Mouse (Mus musculus) liver, postnatal 0 days (tissue): ENCODE measurements around the gene Cyp2s1. TPM values are rescaled to one million over a fixed set of nuclear protein-coding genes. Genes with fewer than 3 reads are reported as not detected.

Source experiments
- ATAC-seq: fragments of 200-750 bp; cut with Nextera tagmentation; 2 replicates; pipeline ENCODE4 v1.8.0; 2017; ENCODE audit warnings: mild to moderate bottlenecking, moderate library complexity
- DNase-seq: peaks from one replicate; pipeline ENCODE4 v3.0.0-alpha.2; 2016
- H3K27ac ChIP-seq: fragments of 300-500 bp; sonication (generic); 2 replicates; pipeline ENCODE4 v1.5.1; 2014; ENCODE audit warnings: antibody characterized with exemption, moderate library complexity, mild to moderate bottlenecking, low read depth
- H3K27me3 ChIP-seq: fragments of 300-500 bp; sonication (generic); 2 replicates; pipeline ENCODE4 v1.6.1; 2014; ENCODE audit warnings: low read length, control low read depth, mixed read lengths; ENCODE audit not compliant: insufficient read depth
- H3K36me3 ChIP-seq: fragments of 300-500 bp; sonication (generic); replicated peaks from 2 replicates; pipeline ENCODE4 v1.6.1; 2014; ENCODE audit warnings: mild to moderate bottlenecking, control low read depth, low read length, moderate library complexity, mixed read lengths; ENCODE audit not compliant: insufficient read depth
- H3K4me1 ChIP-seq: fragments of 300-500 bp; sonication (generic); 2 replicates; pipeline ENCODE4 v1.6.1; 2014; ENCODE audit warnings: antibody characterized with exemption, mild to moderate bottlenecking, control low read depth; ENCODE audit not compliant: insufficient read depth
- H3K4me2 ChIP-seq: fragments of 300-500 bp; sonication (generic); 2 replicates; pipeline ENCODE4 v1.6.1; 2014; ENCODE audit warnings: low read depth, mild to moderate bottlenecking, low read length, moderate library complexity, mixed read lengths
- H3K4me3 ChIP-seq: fragments of 300-500 bp; sonication (generic); 2 replicates; pipeline ENCODE4 v1.5.1; 2014; ENCODE audit warnings: low read depth, low read length
- H3K9ac ChIP-seq: fragments of 300-500 bp; sonication (generic); replicated peaks from 2 replicates; pipeline ENCODE4 v1.6.1; 2014; ENCODE audit warnings: mild to moderate bottlenecking, moderate library complexity
- H3K9me3 ChIP-seq: fragments of 300-500 bp; sonication (generic); 2 replicates; pipeline ENCODE4 v1.6.1; 2016; ENCODE audit warnings: mild to moderate bottlenecking, control low read depth, low read length, mixed read lengths
- CTCF ChIP-seq: sonication (generic); IDR thresholded peaks from 2 replicates; pipeline ENCODE4 v1.5.1; 2016; ENCODE audit warnings: antibody characterized with exemption, low read depth
- EP300 ChIP-seq: IDR thresholded peaks from 2 replicates; pipeline ENCODE4 v1.6.1; 2016; ENCODE audit warnings: antibody characterized with exemption, low read depth, mild to moderate bottlenecking
- WGBS: fragments of 180-500 bp; shearing (Covaris S2); extraction: QIAGEN DNeasy Blood & Tissue Kit; methylation state at CpG from one replicate; pipeline ENCODE4 v1.1.7; 2014; ENCODE audit not compliant: insufficient replicate concordance; 5-methylcytosine and 5-hydroxymethylcytosine counted together
- polyA plus RNA-seq: library from polyadenylated mRNA; unstranded; fragments of >200 nt; fragmentation: Nextera tagmentation; extraction: Ambion mirVana; gene quantifications from 2 replicates; pipeline ENCODE4 v1.2.1, GENCODE M21; 2015

Cyp2s1 gene
- 0.65 and 0.92 TPM in 2 replicates for polyA plus RNA-seq

- TF ChIP-seq CTCF (no peak), EP300 (no peak)
- peaks cover 20% of the 10 kb centered on the region for H3K27me3 ChIP-seq
- H3K9me3 ChIP-seq, result no peaks in the 10 kb centered on the region
- peaks cover 5% of the 10 kb centered on the region for H3K4me1 ChIP-seq
- no peak within 1 kb of the TSS for H3K27ac ChIP-seq
- H3K9ac ChIP-seq, result peak within 1 kb of the TSS; percentile 3; the same call in 1 of the 2 replicates
- 2% methylated on average over 40 of the region's 40 CpGs for WGBS
- H3K36me3 ChIP-seq, result no peaks in the 10 kb centered on the region
- ATAC-seq (peak; percentile 48), DNase-seq (no peak)
- H3K4me2 ChIP-seq, result peak within 1 kb of the TSS; percentile 67
- peak within 1 kb of the TSS; percentile 39 for H3K4me3 ChIP-seq
Observed at GRCm38 (mm10) chr7:25816241-25816919, at the start of gene Cyp2s1. Cyp2s1 (minus strand) TSS chr7:25816913.

GRCm38 (mm10) chr7:25864861-25865260 is 48.1 kb upstream of the Cyp2s1 start:
- no peak for ATAC-seq
- WGBS, result 58% methylated on average over 5 of the region's 5 CpGs
- H3K36me3 ChIP-seq, result no peaks in the 10 kb centered on the region
- no peak overlapping the region for H3K4me2 ChIP-seq
- H3K9ac ChIP-seq, result no peak overlapping the region
- H3K27ac ChIP-seq, result no peak overlapping the region
- no peaks in the 10 kb centered on the region for H3K4me1 ChIP-seq
- no peak for DNase-seq
- H3K4me3 ChIP-seq, result no peak overlapping the region
- no peaks in the 10 kb centered on the region for H3K27me3 ChIP-seq
- H3K9me3 ChIP-seq, result no peaks in the 10 kb centered on the region
- TF ChIP-seq EP300 (no peak), CTCF (no peak)

- TF ChIP-seq CTCF (no peak), EP300 (no peak)
- Histone ChIP-seq H3K27ac (no peak overlapping the region), H3K4me1 (no peaks in the 10 kb centered on the region), H3K4me2 (no peak overlapping the region), H3K27me3 (no peaks in the 10 kb centered on the region), H3K4me3 (no peak overlapping the region), H3K9me3 (no peaks in the 10 kb centered on the region), H3K9ac (no peak overlapping the region), H3K36me3 (no peaks in the 10 kb centered on the region)
- 63% methylated on average over 3 of the region's 3 CpGs for WGBS
- no peak for ATAC-seq
- no peak for DNase-seq
Observed at GRCm38 (mm10) chr7:25863756-25864155, 47.0 kb upstream of the Cyp2s1 start.

GRCm38 (mm10) chr7:25862365-25862764 is 45.7 kb upstream of the Cyp2s1 start:
- TF ChIP-seq CTCF (no peak), EP300 (no peak)
- Histone ChIP-seq H3K27ac (no peak overlapping the region), H3K36me3 (no peaks in the 10 kb centered on the region), H3K9ac (no peak overlapping the region), H3K9me3 (no peaks in the 10 kb centered on the region), H3K27me3 (no peaks in the 10 kb centered on the region), H3K4me2 (no peak overlapping the region), H3K4me3 (no peak overlapping the region), H3K4me1 (no peaks in the 10 kb centered on the region)
- DNase-seq (no peak), ATAC-seq (peak; percentile 91)
- WGBS, result 48% methylated on average over 2 of the region's 2 CpGs

GRCm38 (mm10) chr7:25859962-25860870 is 43.5 kb upstream of the Cyp2s1 start:
- no peaks in the 10 kb centered on the region for H3K9me3 ChIP-seq
- ATAC-seq (no peak), DNase-seq (no peak)
- H3K9ac ChIP-seq, result no peak overlapping the region
- H3K4me2 ChIP-seq, result no peak overlapping the region
- WGBS, result 32% methylated on average over 9 of the region's 9 CpGs
- no peak overlapping the region for H3K4me3 ChIP-seq
- TF ChIP-seq CTCF, result peak; percentile 31
- no peak for TF ChIP-seq EP300
- no peak overlapping the region for H3K27ac ChIP-seq
- no peaks in the 10 kb centered on the region for H3K4me1 ChIP-seq
- H3K27me3 ChIP-seq, result no peaks in the 10 kb centered on the region
- H3K36me3 ChIP-seq, result no peaks in the 10 kb centered on the region

GRCm38 (mm10) chr7:25855082-25855481 is 38.4 kb upstream of the Cyp2s1 start:
- ATAC-seq, result no peak; the same call in 1 of the 2 replicates
- no peak overlapping the region for H3K27ac ChIP-seq
- H3K4me2 ChIP-seq, result no peak overlapping the region
- 28% methylated on average over 8 of the region's 8 CpGs for WGBS
- no peak overlapping the region for H3K4me3 ChIP-seq
- H3K36me3 ChIP-seq, result no peaks in the 10 kb centered on the region
- peak; percentile 85 for TF ChIP-seq CTCF
- no peak for TF ChIP-seq EP300
- no peak overlapping the region for H3K9ac ChIP-seq
- peak; percentile 76 for DNase-seq
- H3K27me3 ChIP-seq, result no peaks in the 10 kb centered on the region
- H3K4me1 ChIP-seq, result no peaks in the 10 kb centered on the region
- no peaks in the 10 kb centered on the region for H3K9me3 ChIP-seq
